Mouse (Mus musculus): ENCODE measurements around the gene Eri3.

Gene Eri3

DNA sequence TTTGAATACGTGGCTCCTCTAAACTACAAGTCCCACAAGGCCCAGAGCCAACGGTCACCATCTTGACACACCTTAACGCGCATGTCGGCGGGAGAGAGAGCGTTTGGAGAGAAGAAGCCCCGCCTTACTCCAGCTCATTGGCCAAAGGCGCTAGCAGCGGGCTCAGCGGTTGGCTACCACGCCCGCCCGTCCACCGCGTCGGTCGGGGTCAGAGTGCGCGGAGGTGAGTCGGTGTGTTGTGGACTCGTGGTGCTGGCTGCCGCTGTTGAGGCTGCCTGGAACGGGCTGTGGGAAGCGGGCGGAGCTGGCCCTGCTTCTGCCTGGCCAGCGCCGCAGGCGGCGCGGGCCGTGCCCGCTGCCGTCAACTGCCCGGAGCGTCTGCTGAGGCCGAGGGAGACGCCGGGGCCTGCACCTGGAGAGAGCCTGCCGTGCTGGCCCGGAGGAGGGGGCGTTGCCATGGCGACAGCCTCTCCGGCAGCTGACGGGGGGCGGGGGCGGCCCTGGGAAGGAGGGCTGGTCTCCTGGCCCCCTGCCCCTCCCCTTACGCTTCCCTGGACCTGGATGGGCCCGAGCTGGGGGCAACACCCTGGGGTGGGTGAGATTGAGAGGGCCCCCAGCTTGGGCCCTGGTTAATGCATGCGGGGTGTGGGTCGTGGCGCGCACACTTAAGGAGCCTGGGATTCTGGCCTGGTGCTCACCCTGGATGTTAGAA is at the start of gene Eri3:
Eri3 (plus strand) TSS at position 226 of the 712 bp plus-strand sequence.
- DNase-seq: peak; percentile 99

DNA sequence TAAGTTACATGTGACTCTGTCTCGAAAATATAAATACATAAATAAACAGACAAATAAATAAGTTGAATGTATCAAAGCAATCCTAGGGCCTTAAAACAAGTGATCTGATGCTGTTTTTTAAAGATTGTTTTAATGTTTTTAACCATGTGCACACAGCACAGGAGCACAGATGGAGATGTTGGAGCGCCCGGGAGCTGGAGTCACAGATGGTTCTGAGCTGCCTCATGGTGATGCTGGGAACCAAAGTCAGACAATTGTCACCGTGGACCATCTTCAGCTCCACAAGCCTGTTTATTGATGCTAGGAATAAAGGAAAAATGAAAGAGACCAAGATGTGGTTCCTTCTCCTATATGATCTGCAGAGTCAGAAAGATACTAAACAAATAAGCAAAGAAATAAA is 31.9 kb upstream of the Eri3 start:
- no peak for DNase-seq

DNA sequence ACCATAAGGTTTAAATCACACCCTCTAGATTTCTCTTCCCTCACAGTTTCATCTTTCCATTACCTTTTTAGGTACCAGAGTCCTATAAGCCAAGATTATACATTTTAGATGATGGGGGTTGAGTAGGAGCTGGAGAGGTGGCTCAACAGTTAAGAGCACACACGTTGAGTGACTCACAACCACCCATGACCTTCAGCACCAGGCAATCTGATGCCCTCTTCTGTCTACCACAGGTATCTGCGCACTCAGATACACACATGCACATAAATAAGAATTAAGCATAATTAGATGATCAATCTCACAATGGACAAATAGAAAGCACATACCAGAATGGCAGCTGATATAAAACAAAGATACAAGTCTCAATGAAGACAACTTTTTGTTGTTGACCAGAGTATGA is 28.8 kb upstream of the Eri3 start:
- DNase-seq: no peak

DNA sequence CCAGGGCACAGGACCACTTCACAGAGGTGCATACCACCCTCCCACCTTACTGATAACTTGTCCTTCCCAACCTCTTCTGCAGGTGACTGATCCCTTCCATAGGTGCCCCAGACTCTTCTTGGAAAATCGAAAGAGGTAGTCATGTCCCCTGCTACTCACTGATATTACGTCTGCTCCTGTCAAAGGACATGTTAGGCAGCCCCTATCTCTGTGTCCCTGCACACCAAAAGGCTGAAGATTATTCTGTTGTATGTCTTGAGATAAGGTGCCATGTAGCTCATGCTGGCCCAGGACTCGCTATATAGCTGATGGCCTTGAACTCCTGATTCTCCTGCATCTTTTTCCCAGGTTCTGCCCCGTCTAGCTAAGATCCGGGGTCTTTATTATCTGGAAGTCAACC is 24.2 kb upstream of the Eri3 start:
- no peak for DNase-seq

DNA sequence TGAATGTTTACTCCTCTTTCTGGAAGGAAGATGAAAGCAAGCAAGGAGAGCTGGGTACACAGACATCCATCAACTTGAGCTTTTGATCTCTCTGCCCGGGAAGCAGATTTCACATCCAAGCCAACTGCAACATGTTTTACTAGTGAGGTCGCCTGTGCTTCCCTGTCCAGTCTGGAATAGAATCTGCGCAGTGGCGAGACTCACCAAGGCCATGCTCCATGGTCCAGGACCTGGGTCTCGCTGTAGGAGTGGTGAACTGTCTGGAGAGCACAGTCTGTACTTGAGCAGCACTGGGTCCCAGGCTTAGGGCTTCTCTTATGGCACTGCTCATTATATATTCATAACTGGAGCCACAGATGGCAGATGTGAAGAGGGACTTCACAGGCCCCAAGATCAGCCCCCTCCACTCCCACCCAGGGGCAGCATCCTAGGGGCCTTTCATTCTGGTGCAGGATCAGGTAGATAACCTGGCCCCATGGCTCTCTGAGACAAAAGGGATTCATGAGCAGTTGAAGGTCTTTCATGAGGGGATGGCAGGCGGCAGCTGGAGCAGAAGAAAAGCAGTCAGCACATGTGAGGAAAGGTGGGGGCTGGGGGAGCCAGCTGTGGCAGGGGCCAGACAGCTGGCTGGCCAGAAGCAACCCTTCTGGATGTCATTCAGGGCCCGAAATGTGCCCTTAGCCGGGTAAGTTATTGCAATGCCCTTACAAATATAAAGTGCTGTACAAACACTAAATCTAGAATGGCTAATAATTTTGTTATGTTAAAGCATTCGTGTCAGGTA is 22.9 kb upstream of the Eri3 start:
- DNase-seq: no peak

DNA sequence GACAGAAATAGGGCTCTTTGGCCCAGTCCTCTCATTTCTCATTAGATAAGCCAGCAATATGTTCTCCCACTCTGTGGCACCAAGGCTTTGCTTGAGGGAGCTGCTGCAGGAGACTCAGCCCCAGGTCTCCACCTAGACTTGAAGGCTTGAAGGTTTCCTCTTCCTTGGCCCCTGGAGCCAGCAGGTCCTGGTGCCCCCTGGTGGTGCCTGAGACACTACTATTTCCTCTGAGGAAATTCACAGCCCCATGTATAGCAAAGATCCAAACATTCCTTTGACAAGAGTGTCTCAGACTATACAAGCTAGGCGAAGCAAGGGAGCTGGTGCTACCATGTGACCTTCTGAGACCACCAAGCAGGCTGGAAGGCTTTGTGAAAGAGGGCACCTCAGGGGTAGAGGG is 22.2 kb upstream of the Eri3 start:
- DNase-seq: peak; percentile 58

DNA sequence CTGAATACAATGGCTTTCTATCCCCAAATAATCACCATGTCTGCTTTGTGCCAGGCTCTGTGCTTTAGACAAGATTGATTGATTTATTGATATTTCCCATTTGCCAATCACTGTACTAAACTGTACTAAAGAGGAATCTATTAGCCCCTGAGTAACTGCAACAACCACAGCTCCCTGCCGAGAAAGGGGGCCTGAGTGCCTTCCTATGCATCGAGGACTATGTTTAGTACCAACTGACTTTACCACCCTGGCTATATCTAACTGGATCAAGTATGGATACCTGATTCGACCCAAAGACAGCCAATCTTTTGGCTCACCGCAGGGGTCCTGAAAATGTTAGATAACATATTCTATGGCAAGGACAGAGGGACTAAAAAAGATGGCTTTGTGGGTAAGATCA is 20.3 kb upstream of the Eri3 start:
- DNase-seq: no peak

DNA sequence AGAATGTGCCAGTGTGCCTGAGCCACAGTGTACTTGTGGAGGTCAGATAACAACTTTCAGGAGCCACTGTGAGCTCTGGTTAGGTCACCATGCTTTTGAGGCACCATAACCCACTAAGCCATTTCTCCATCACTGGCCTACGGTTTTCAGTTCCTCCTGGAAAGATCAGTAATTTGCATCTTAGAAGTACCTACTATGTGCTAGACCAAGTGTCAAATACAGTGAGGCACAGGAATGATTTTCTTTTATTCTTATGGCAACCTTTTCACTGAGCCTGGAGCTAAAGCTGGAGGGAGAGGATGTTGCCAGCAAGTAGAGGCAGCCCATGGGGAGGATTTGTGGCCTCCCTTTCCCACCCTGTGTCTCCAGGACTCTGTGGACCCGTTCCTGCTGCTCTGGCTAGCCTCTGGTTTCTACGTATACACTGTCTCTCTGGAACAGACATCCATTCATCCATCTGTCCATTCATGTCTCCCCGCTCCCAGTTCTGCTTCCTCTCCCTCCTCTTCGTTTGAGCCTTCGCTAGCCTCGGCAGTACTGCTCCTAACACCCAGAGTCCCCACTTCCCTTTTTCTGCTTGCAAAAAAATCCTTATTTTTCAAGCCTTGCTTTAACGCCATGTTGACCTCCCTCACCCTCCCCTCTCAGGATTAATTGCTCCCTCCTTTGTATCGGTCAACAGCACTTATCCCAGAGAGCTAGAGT is 14.5 kb upstream of the Eri3 start:
- DNase-seq: no peak

DNA sequence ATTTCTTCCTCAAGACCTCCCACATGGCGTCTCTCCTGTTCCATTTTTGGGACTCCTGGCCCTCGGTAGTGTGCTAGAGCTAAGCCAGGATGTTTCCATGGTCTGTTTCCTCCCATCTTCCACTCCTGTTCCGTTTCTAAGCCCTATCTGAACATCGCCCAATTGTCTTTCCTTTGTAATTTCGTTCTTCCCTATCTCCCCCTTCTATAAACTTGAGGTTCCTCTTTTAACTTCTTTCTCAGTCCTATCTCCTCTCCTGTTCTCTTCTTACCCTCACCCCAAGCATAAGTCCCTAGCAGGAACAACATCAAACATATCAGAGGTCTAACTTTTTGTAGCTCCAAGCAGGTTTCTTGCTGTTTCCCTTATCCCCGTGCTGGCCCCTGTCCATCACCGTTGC is 13.2 kb upstream of the Eri3 start:
- DNase-seq: no peak

DNA sequence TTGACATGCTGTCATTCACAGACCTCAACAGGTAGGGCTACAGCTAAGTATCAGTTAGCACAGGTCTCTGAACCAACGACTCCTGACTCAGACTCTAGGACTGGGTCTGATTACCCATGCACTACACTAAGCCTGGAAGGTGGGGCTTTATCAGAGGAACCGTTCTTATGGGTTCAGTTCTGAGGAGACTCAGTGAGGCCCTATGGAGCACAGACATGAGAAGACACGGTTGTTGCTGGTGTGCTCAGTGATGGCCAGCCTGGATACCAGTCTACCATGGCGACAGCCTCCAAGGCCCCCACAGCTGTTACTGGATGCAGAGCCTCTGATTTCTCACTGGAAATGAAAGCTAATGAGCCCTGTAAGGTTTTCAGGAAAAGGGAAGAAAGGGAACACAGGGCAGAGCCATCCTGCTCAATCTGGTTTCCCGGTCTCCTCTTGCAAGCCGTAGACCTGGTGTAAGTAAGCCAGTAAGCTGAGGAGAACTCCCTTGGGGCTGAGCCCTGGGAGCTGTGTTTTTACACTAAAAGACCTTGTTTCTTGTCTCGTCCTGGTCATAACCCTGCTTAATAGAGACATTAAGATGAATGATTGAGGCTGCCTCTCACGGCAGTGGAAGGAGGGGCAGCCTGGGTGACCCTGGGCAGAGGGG is 10.7 kb upstream of the Eri3 start:
- no peak for DNase-seq

DNA sequence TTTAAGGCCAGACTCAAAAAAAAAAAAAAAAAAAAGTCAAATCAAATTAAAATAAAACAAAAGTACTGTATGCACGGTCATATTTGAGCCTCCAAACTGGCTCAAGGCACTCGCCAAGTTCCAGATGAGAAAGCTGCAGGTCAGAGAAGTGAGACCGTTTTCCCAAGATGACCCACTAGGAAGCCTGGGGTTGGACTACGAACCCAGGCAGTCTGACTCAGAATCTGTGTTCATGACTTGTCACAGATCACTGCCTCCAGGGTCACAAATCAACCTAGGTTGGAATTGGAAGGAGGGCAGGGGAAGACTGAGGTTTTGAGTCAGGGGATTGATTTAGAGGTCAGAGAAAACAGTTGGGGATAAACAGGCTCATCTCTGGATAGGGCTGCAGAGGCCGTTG is 9.6 kb upstream of the Eri3 start:
- peak; percentile 30 for DNase-seq

DNA sequence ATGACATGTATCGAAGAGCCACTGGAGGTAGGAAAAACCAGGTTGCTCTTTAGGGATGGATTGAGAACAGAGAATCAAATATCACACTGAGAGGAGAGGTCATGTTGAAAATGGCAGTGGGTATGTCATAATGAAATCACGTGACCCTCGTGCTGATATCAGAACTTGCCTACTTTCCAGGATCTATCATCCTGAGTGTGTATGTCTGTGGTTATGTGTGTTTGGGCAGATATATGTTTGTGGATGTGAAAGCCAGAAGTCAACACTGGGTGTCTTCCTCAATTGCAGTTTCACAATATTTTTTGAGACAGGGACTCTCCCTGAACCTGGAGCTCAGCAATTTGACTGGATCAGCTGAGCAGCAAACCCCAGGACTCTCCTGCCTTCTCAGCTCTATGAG is 4.7 kb upstream of the Eri3 start:
- no peak for DNase-seq

DNA sequence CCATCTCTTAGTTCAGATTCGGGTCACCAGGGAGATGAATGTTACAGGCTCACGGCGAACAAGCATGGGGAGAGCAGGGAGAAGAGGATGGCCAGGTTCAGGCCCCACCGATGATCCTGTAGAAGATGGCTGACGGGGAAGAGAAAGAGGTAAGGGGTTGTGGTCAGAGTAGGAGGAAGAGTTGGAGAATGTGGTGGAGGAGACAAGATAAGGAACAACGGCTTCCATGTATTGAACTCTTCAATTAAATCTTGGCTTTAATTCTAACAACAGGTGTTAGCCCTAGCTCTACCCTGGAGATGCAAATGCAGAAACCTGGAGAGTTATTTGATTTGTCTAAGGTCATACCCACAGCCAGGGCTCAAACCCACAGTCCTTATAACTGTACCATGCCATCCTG is 3.5 kb upstream of the Eri3 start:
- no peak for DNase-seq

DNA sequence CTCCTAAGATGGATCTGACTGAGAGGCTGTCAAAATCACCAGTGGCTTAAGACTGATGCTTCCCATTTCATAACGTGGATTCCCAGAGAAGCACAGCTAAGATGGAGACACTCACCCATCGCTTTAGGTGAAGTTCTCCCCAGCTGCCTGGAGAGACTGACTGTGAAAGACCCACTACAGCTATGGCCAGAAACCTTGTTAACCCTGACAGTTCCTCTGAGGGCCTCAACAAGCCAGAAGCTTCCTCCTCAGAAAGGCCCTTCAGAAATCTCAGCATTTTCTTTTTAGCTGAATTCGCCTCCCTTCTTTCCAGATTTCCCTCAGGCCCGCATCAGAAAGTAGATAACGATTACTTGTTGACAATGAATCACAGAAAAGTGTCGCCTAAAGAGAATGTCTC is 589 bp upstream of the Eri3 start:
- peak; percentile 9 for DNase-seq

DNA sequence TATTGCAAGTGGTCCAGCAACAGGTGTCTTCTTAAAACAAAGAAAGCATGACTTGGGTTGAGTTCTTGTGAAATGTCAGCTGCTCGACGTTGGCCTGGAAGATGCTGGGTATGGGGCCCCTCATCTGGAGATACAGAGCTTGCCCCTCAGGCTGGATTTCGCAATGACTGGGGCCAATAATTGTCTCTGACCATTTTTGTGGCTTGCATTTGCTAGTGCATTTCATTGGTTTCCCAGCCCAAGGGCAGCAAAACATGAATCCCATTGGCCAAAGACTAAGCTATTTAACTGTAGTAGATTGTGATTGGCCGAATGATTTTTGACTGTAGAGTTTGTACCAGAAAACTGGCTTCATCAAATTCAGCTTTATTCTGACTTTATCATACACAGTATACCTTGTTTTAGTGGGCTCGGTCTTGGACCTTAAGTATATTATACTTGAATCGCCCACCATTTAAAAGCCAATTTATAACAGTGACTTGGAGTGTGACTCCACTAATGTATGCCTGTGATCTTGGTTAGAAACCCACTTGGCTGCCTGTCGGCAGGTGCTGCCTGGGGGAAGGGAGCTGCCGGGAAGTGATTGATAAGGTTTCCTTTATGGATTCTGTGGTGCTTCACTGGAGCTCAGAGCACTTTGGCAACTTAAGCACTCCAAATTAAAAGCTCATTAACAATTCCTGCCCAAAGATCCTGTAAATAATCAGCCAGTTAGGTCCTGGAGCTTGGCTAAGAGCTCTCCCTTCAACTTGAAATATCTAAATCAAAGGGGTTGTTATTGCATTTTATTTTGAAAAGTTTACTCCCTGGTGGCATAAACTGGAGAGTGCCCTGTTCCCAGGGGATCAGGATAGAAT is 1.2 kb downstream of the Eri3 start:
- peak; percentile 21 for DNase-seq

DNA sequence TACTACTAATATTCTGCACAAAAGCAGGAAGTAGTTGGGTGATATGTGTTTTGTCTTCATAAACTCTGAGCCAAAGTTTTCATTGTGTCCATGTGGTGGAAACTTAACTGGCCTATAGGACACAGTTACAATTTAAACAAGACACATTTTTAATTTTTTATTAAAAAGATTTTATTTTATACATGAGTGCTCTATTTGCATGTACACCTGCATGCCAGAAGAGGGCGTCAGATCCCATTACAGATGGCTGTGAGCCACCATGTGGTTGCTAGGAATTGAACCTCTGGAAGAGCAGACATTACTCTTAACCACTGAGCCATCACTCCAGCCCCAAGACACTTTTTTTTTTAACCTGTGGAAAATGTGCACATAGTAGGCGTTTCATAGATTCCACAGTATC is 5.3 kb downstream of the Eri3 start:
- no peak for DNase-seq

DNA sequence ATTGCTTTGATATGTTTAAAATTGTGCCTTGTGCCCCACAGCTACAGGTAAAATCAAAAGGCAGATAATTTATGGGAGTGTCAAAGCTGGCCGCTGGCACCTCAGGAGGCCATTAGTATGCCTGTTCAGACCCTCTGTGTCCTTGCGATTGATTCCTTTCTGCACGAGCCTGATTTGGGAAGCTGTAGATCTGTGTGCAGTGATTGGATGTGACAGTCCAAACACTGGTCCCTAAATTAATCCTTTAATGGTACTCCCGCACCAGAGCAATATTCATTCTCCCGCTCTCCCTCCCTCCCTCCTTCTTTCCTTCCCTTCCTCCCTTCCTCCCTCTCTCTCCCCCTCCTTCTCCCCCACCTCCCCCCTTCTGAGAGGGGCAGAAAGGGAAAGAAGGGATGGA is 6.2 kb downstream of the Eri3 start:
- no peak for DNase-seq

DNA sequence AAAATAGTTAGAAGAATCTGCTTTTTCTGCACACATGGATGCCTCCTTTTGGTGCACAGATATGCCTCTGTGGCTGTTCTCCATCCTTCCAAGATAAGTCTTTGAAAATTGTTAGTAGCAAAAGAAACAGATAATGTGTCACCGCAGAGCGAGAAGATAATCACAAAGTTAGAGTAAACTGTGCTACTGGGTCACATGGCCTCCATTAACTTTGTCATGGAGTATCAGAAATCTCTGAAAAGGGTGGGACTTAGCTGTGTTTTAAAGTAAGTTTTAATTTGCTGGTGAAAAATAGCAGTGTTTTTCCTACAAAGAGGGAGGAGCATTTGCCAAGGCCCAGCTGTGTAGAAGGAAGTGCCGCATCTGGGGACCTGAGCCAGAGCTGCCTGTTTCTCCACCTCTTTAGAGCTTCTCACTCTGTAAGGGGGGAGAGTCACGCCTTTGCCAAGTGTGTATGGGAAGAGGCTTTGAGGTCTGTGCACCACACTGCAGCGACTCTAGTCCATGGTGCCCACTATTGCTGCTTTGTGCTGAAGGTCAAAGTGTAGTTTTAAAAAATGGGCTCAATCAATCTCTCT is 7.0 kb downstream of the Eri3 start:
- no peak for DNase-seq

DNA sequence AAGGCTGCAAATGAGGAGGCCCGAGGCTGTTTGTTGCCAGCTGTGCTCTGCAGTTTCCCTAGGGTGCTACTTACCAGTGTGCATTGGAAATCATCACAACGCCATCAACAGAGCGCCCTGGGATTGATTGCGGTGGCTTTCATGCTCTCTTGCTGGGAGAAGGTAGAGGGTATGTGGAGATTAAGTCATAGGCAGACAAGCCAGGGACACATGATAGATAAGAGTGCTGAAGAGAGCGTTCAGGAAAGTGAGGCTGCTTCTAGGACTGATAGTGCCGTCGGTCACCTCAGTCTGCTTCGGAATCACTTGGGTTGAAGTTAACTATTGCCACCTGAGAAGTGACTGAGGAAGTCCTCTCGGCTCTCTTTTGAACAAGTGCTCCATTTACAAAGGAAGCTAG is 13.8 kb downstream of the Eri3 start:
- DNase-seq: no peak

DNA sequence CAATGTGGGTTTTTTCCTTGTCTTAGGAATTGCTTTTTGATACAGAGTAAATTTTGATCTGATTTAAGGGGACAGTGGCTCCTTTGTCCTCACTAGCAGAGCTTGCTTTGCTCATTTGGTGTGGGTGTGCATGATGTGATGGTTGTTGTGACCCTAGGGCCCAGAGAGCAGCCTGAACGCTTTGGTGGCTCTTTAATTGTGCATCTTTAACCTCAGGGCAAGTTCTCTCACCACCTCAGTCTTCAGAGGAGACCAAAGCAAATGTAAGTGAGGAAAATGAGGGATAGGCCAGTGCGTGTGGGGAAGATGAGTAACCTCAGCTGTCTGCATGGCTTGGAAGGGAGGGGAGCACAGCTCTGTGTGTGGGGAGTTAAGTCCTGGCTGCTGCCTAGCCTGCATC is 18.7 kb downstream of the Eri3 start:
- DNase-seq: no peak

DNA sequence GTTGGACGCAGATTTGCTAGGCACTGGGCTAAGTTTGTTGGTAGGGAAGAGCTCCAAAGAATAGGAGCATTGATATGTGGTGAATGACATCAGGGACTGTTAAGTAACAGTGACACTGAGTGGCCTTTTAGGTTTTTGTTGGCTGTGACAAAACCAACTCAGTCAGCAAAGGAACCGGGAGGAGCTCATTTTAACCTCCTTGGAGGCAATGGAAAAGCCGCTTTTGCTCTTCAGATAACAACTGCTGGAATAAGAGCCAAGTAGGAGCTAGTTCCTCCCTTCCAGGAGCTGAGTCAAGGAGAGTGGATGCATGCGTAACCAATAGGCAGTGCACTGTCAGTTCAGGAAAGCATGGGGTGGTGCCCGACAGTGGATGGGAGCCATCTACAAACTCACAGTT is 20.8 kb downstream of the Eri3 start:
- no peak for DNase-seq

DNA sequence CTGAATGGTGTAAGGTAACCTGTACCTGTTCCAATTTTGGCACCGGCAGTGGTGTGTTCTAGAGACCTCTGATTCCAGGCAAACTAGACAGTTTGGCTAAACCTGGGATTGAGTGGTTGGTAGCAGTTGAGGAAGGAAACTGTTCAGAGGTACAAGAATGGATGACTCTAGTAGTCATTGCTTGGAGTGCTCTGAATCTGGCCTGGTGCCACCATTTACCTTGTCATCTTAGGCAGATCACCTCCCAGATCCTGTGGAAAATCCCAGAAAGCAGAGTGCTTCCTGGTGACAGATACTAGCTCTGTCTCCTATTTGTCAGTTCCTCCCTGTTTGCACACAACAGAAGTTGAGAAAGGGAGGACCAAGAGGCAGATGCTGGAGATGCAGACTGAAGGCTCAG is 27.4 kb downstream of the Eri3 start:
- DNase-seq: peak; percentile 55
